Comparison of ENCODE assay signal across 7 mouse cellular contexts in genomic region chr5:96208543-96208942, GRCm38 (mm10). TPM values are rescaled to one million over a fixed set of nuclear protein-coding genes. Genes with fewer than 3 reads are reported as not detected.
A peak's percentile ranks its signal among the peaks of the same experiment; 100 is the strongest.
DNase-seq lines count a peak whose midpoint lies in the region; ATAC-seq and TF ChIP-seq lines count a peak whose summit lies in the region.

No protein-coding gene starts in this region.

- no peak overlapping the region for H3ac ChIP-seq in C2C12 (ENCODE audit: control insufficient read depth, insufficient read length, low read depth)

- H3K9me3 ChIP-seq in intestine, embryonic 14.5 days (ENCODE audit: control insufficient read depth, low read length): no peaks in the 10 kb centered on the region
- no peaks in the 10 kb centered on the region for H3K9me3 ChIP-seq in intestine, embryonic 16.5 days (ENCODE audit: control insufficient read depth, low read length)

- no peak overlapping the region for H3K27ac ChIP-seq in intestine, embryonic 14.5 days (ENCODE audit: low read depth)
- no peak overlapping the region for H3K27ac ChIP-seq in intestine, embryonic 16.5 days (ENCODE audit: low read length)

- no peak overlapping the region for H3K9ac ChIP-seq in intestine, embryonic 14.5 days (ENCODE audit: low read length)
- no peak overlapping the region for H3K9ac ChIP-seq in intestine, embryonic 16.5 days (ENCODE audit: low read depth, low read length)

- no peaks in the 10 kb centered on the region for H3K36me3 ChIP-seq in intestine, embryonic 14.5 days (ENCODE audit: control insufficient read depth, insufficient read depth, low read length)
- no peaks in the 10 kb centered on the region for H3K36me3 ChIP-seq in intestine, embryonic 16.5 days (ENCODE audit: control insufficient read depth, insufficient read depth, low read length)
- H3K36me3 ChIP-seq in C2C12 (ENCODE audit: control insufficient read depth, insufficient read depth): no peaks in the 10 kb centered on the region
- H3K36me3 ChIP-seq in splenic B cell, adult 2 months (ENCODE audit: control insufficient read depth, insufficient read depth, low read length, poor library complexity, severe bottlenecking): no peaks in the 10 kb centered on the region

- peaks cover 28% of the 10 kb centered on the region for H3K79me2 ChIP-seq in C2C12 (ENCODE audit: control insufficient read depth, insufficient read depth)

- ATAC-seq in intestine, embryonic 14.5 days (replicated peaks; ENCODE audit: low FRiP score, low TSS enrichment, low read depth): no peak
- ATAC-seq in intestine, embryonic 16.5 days: no peak
- ATAC-seq in monocyte, adult 5-6 weeks (replicated peaks; ENCODE audit: insufficient number of reproducible peaks, low FRiP score, low TSS enrichment, poor library complexity, severe bottlenecking): no peak

- H3K4me2 ChIP-seq in intestine, embryonic 14.5 days (ENCODE audit: low read length): 0 out of 2 replicates have a peak overlapping the region, but pooled peaks have one; percentile 80
- no peak overlapping the region for H3K4me2 ChIP-seq in intestine, embryonic 16.5 days (ENCODE audit: low read depth, low read length)

- peaks cover 20% of the 10 kb centered on the region for H3K79me3 ChIP-seq in C2C12 (ENCODE audit: low read depth)

- no peak for TF ChIP-seq CTCF in C2C12 (IDR thresholded peaks at IDR 0.05; ENCODE audit: control insufficient read depth, insufficient read depth, insufficient read length)

- 43% methylated on average over 4 of the region's 4 CpGs for WGBS in intestine, embryonic 14.5 days
- 32% methylated on average over 4 of the region's 4 CpGs for WGBS in intestine, embryonic 16.5 days

- H3K4me1 ChIP-seq in intestine, embryonic 14.5 days (replicated peaks; ENCODE audit: control insufficient read depth, insufficient read depth, low read length): peaks cover 9% of the 10 kb centered on the region; the same call in 1 of the 2 replicates
- peaks cover 3% of the 10 kb centered on the region for H3K4me1 ChIP-seq in intestine, embryonic 16.5 days (ENCODE audit: control insufficient read depth, insufficient read depth, low read length)

- H3K4me3 ChIP-seq in intestine, embryonic 14.5 days (ENCODE audit: low read depth, low read length): no peak overlapping the region
- H3K4me3 ChIP-seq in intestine, embryonic 16.5 days (ENCODE audit: low read length): no peak overlapping the region
- H3K4me3 ChIP-seq in C2C12 (ENCODE audit: insufficient read depth, poor library complexity, severe bottlenecking): no peak overlapping the region

- DNase-seq in intestine, embryonic 14.5 days (ENCODE audit: low spot score): no peak
- DNase-seq in Muller cell, postnatal 12 days (ENCODE audit: inconsistent ontology term): peak; percentile 9
- DNase-seq in splenic B cell, adult 2 months (ENCODE audit: low read depth, low spot score): peak; percentile 18
- no peak for DNase-seq in adrenal gland, adult 18-20 months (ENCODE audit: low spot score in 2 of 2)

- H3K27me3 ChIP-seq in intestine, embryonic 14.5 days (replicated peaks; ENCODE audit: control insufficient read depth, insufficient read depth, low read length): no peaks in the 10 kb centered on the region
- no peaks in the 10 kb centered on the region for H3K27me3 ChIP-seq in intestine, embryonic 16.5 days (replicated peaks; ENCODE audit: control insufficient read depth, insufficient read depth, low read length)
- H3K27me3 ChIP-seq in C2C12 (ENCODE audit: control insufficient read depth, insufficient read depth, insufficient read length): no peaks in the 10 kb centered on the region
- H3K27me3 ChIP-seq in splenic B cell, adult 2 months (ENCODE audit: control insufficient read depth, insufficient read depth, low read length, poor library complexity, severe bottlenecking): no peaks in the 10 kb centered on the region

TF ChIP-seq in C2C12, 6 proteins besides CTCF, POLR2A, EP300 and RAD21:
- TF ChIP-seq MYOD1 (IDR thresholded peaks at IDR 0.05; ENCODE audit: control insufficient read depth, insufficient read length, low read depth) (peak; percentile 75), MAX (IDR thresholded peaks at IDR 0.05) (no peak), CEBPB (IDR thresholded peaks at IDR 0.05; ENCODE audit: low read depth) (no peak), FOSL1 (IDR thresholded peaks at IDR 0.05; ENCODE audit: insufficient read depth, low read length, poor library complexity, severe bottlenecking) (no peak)

RNA-seq across cellular contexts. Expression of gene Mrpl1, which starts 0.8 kb away (rescaled TPM):
- polyA plus RNA-seq in intestine, embryonic 14.5 days (2014; fragmentation: Nextera tagmentation; extraction: Ambion mirVana): 23.6 and 26.0 TPM in 2 replicates
- 25.6 and 26.3 TPM in 2 replicates for polyA plus RNA-seq in intestine, embryonic 16.5 days (2015; fragmentation: Nextera tagmentation; extraction: Ambion mirVana)
- polyA plus RNA-seq in C2C12 (2012; fragmentation: generic; extraction: Trizol): 5.7 TPM
- total RNA-seq in adrenal gland, adult 18-20 months (2021): 10 to 100 TPM; 19.6 to 20.2 TPM
- total RNA-seq in monocyte, adult 5-6 weeks (2017): 17.3 to 46.7 TPM (median 42.3 TPM) in 3 replicates

RNA-seq across cellular contexts. Expression of gene Cnot6l, which starts 44.6 kb away (rescaled TPM):
- 22.3 and 25.2 TPM in 2 replicates for polyA plus RNA-seq in intestine, embryonic 14.5 days (2014; fragmentation: Nextera tagmentation; extraction: Ambion mirVana)
- polyA plus RNA-seq in intestine, embryonic 16.5 days (2015; fragmentation: Nextera tagmentation; extraction: Ambion mirVana): 13.0 and 13.3 TPM in 2 replicates
- polyA plus RNA-seq in C2C12 (2012; fragmentation: generic; extraction: Trizol): 6.9 TPM
- total RNA-seq in adrenal gland, adult 18-20 months (2021): 10 to 100 TPM; 48.7 to 84.9 TPM
- total RNA-seq in monocyte, adult 5-6 weeks (2017): 68.1 to 199 TPM (median 82.2 TPM) in 3 replicates

Comparison
In these comparisons a context has a peak if more than half of its experiments do, and no peak if none do; other contexts are left out.
1. DNase-seq: peak in Muller cell, postnatal 12 days (single experiment) and splenic B cell, adult 2 months (single experiment); none in intestine, embryonic 14.5 days (single experiment) and adrenal gland, adult 18-20 months (0 of 2).